Mouse (Mus musculus) spleen, postnatal 14 days (tissue): Measurements from ENCODE around the gene Gm6902.
"Not testable (repeated sequence)": the region's sequence is repeated elsewhere in the genome, so short reads cannot be mapped to it uniquely, and the experiment has no call there.

Experiments used
- DNase-seq, 2 experiments: peaks; one replicate each; pipeline ENCODE4 v3.0.0; 2021 to 2022; ENCODE audit warnings: low spot score in 2 of 2

Gene Gm6902

DNA sequence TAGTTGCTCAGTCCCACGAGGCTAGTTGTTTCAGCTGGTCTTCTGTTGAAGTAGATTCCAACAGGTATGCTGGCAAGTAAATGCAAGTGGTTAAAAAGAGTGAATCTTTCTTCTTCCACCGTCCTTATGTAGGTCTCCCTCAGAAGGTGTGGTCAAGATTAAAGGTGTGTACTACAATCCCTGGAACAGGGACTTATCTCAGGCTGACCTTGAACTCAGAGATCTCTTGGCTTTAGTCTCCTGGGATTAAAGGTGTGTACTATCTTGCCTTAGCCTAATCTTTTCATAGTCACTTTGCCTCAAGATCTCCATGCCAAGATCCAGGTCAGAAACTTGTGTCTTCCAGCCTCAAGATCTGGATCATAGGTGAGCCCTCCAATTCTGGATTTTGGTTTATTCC is at the start of gene Gm6902:
Gene Gm6902 (minus strand): TSS at position 101 of the 400 bp plus-strand sequence.
- not testable (repeated sequence) for DNase-seq

DNA sequence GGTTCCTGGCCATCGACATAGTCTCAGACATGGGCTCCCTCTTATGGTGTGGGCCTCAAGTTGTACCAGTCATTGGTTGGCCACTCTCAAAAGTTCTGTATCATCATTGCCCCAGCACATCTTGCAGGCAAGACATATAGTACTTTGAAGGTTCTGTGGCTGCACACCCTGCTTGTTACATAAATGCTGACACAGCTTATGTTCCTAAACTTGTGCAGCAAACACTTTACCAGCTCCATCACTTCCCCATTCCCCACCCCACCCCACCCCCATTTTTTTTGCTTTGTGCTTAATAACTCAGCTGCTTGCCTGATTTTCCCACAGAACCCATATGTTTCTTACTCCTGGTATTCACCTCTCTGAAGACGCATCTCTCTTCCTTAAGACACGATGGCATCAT is 22.2 kb upstream of the Gm6902 start, which contains the start of gene Nlrp4e:
Gene Nlrp4e (plus strand): TSS at position 301 of the 400 bp plus-strand sequence.
- DNase-seq, result not testable (repeated sequence)

DNA sequence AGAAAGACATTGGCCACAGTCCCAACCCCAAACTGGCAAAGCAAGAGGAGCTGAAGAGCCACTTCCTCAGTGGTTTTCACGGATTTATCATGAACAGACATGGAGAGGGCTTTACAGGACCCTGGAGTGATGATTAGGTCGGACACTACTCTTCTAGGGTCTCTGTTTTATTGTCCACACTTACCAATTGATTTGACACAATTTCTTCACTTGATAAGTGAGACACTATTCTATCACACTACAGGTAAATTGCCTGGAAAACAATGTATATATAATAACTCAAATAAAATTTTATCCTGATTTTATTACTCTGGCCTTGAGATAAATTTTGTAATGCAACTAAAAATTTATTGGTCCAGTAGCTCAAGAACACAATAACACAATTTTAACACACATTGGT is 27.1 kb downstream of the Gm6902 start, which contains the start of gene Vmn1r166:
Gene Vmn1r166 (minus strand): TSS at position 101 of the 400 bp plus-strand sequence.
- DNase-seq, result not testable (repeated sequence)
